Mouse (Mus musculus): ENCODE data around the gene 1700001L19Rik.

GRCm38 (mm10) chr13:68568110-68568509, 29.1 kb upstream of the 1700001L19Rik start:
- no peak for TF ChIP-seq POLR2A (IDR thresholded peaks at IDR 0.05; ENCODE audit: extremely low read depth, insufficient read depth, low read length)
- no peak for TF ChIP-seq CTCF (IDR thresholded peaks at IDR 0.05; ENCODE audit: low read depth, low read length)
